Mouse (Mus musculus) kidney, embryonic 14.5 days (tissue): ENCODE data around the gene Cdkal1. TPM values are rescaled to one million over a fixed set of nuclear protein-coding genes. Genes with fewer than 3 reads are reported as not detected.

Source experiments
- ATAC-seq: fragments of 200-750 bp; cut with Nextera tagmentation; 2 replicates; pipeline ENCODE4 v1.8.0; 2017; ENCODE audit warnings: moderate number of reproducible peaks, mild to moderate bottlenecking, moderate TSS enrichment, moderate library complexity; ENCODE audit not compliant: low FRiP score, low TSS enrichment
- H3K27ac ChIP-seq: fragments of 300-500 bp; sonication (generic); 2 replicates; pipeline ENCODE4 v1.5.1; 2014; ENCODE audit warnings: low read depth, mild to moderate bottlenecking, low read length, moderate library complexity, mixed read lengths
- H3K27me3 ChIP-seq: fragments of 300-500 bp; sonication (generic); 2 replicates; pipeline ENCODE4 v1.6.1; 2014; ENCODE audit warnings: mild to moderate bottlenecking, low read length; ENCODE audit not compliant: control insufficient read depth, insufficient read depth
- H3K36me3 ChIP-seq: fragments of 300-500 bp; sonication (generic); 2 replicates; pipeline ENCODE4 v1.6.1; 2014; ENCODE audit warnings: low read length, mixed read lengths; ENCODE audit not compliant: control insufficient read depth, insufficient read depth
- H3K4me1 ChIP-seq: fragments of 300-500 bp; sonication (generic); 2 replicates; pipeline ENCODE4 v1.6.1; 2014; ENCODE audit warnings: low read length, mixed read lengths; ENCODE audit not compliant: control insufficient read depth, insufficient read depth
- H3K4me2 ChIP-seq: fragments of 300-500 bp; sonication (generic); replicated peaks from 2 replicates; pipeline ENCODE4 v1.6.1; 2014; ENCODE audit warnings: low read depth, mild to moderate bottlenecking, low read length
- H3K4me3 ChIP-seq: fragments of 300-500 bp; sonication (generic); 2 replicates; pipeline ENCODE4 v1.5.1; 2014; ENCODE audit warnings: mild to moderate bottlenecking, low read length
- H3K9ac ChIP-seq: fragments of 300-500 bp; sonication (generic); 2 replicates; pipeline ENCODE4 v1.6.1; 2014; ENCODE audit warnings: low read depth, mild to moderate bottlenecking, low read length, moderate library complexity
- H3K9me3 ChIP-seq: fragments of 300-500 bp; sonication (generic); 2 replicates; pipeline ENCODE4 v1.6.1; 2016; ENCODE audit warnings: low read length; ENCODE audit not compliant: control insufficient read depth
- WGBS: fragments of 180-500 bp; shearing (Covaris S2); extraction: QIAGEN DNeasy Blood & Tissue Kit; methylation state at CpG from one replicate; pipeline ENCODE4 v1.1.7; 2014; 5-methylcytosine and 5-hydroxymethylcytosine counted together
- polyA plus RNA-seq: library from polyadenylated mRNA; unstranded; fragments of >200 nt; fragmentation: Nextera tagmentation; extraction: Ambion mirVana; gene quantifications from 2 replicates; pipeline ENCODE4 v1.2.1, GENCODE M21; 2014

Gene Cdkal1
- polyA plus RNA-seq, 1 experiment from 2014 or later, result 35.9 TPM

- Histone ChIP-seq H3K9me3 (no peaks in the 10 kb centered on the region), H3K36me3 (no peaks in the 10 kb centered on the region), H3K4me3 (no peak overlapping the region)
Measured at GRCm38 (mm10) chr13:29631342-29631741, 224.1 kb downstream of the Cdkal1 start.

GRCm38 (mm10) chr13:29628607-29629006, 226.9 kb downstream of the Cdkal1 start:
- no peaks in the 10 kb centered on the region for H3K27me3 ChIP-seq
- 64% methylated on average over 4 of the region's 5 CpGs for whole genome bisulfite sequencing
- no peaks in the 10 kb centered on the region for H3K9me3 ChIP-seq
- H3K9ac ChIP-seq, result no peak overlapping the region
- peak; percentile 55; the same call in 1 of the 2 replicates for ATAC-seq
- no peak overlapping the region for H3K4me2 ChIP-seq
- no peak overlapping the region for H3K27ac ChIP-seq
- no peaks in the 10 kb centered on the region for H3K4me1 ChIP-seq
- no peak overlapping the region for H3K4me3 ChIP-seq
- H3K36me3 ChIP-seq, result no peaks in the 10 kb centered on the region

More at GRCm38 (mm10) chr13:29631342-29631741, 224.1 kb downstream of the Cdkal1 start:
- no peak for ATAC-seq
- 69% methylated on average over 5 of the region's 5 CpGs for WGBS
- no peaks in the 10 kb centered on the region for H3K4me1 ChIP-seq
- no peaks in the 10 kb centered on the region for H3K27me3 ChIP-seq
- H3K9ac ChIP-seq, result no peak overlapping the region
- H3K27ac ChIP-seq, result no peak overlapping the region
- no peak overlapping the region for H3K4me2 ChIP-seq

GRCm38 (mm10) chr13:29627438-29628124, 227.9 kb downstream of the Cdkal1 start:
- Histone ChIP-seq H3K27me3 (no peaks in the 10 kb centered on the region), H3K27ac (no peak overlapping the region), H3K9ac (no peak overlapping the region), H3K4me3 (no peak overlapping the region), H3K4me1 (no peaks in the 10 kb centered on the region), H3K9me3 (no peaks in the 10 kb centered on the region), H3K4me2 (no peak overlapping the region), H3K36me3 (no peaks in the 10 kb centered on the region)
- WGBS, result 95% methylated on average over 7 of the region's 7 CpGs
- ATAC-seq, result no peak

GRCm38 (mm10) chr13:29624929-29625328, 230.5 kb downstream of the Cdkal1 start:
- Histone ChIP-seq H3K4me3 (no peak overlapping the region), H3K36me3 (no peaks in the 10 kb centered on the region), H3K27me3 (no peaks in the 10 kb centered on the region), H3K4me1 (no peaks in the 10 kb centered on the region), H3K9me3 (no peaks in the 10 kb centered on the region), H3K4me2 (no peak overlapping the region), H3K9ac (no peak overlapping the region), H3K27ac (no peak overlapping the region)
- no peak for ATAC-seq
- 71% methylated on average over 1 of the region's 1 CpGs for WGBS

DNA sequence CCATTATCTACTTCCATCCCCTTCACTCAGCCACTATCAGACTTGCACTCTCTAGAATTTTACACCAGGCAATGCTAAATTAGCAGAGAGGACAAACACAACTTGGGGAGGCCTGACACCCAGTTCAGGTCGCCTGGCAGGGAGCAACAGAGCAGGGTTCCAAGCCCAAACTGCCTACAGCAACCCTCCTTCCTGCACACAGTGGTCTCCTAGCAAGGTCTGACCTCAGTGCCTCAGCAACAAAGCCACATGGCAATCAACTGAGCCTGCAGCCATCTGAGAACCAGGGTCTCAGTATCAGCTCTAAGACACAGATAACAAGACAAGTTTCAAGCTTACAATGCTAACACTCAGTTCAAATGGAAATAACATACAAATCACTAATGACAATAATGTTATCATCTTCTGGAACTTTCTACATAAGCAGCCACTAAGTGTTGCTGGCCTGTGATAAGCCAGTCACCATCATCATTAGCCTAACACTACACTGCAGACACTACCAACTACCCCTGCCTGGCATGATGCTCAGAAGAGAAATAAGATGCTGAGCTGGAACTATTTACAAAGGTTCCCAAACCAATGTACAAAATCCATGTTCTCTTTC, 231.7 kb downstream of the Cdkal1 start:
- Histone ChIP-seq H3K4me2 (no peak overlapping the region), H3K4me3 (no peak overlapping the region), H3K4me1 (peaks cover 6% of the 10 kb centered on the region; the same call in 1 of the 2 replicates), H3K9ac (no peak overlapping the region), H3K36me3 (no peaks in the 10 kb centered on the region), H3K27me3 (no peaks in the 10 kb centered on the region), H3K9me3 (no peaks in the 10 kb centered on the region), H3K27ac (no peak overlapping the region)
- 71% methylated on average over 1 of the region's 1 CpGs for WGBS
- no peak for ATAC-seq

DNA sequence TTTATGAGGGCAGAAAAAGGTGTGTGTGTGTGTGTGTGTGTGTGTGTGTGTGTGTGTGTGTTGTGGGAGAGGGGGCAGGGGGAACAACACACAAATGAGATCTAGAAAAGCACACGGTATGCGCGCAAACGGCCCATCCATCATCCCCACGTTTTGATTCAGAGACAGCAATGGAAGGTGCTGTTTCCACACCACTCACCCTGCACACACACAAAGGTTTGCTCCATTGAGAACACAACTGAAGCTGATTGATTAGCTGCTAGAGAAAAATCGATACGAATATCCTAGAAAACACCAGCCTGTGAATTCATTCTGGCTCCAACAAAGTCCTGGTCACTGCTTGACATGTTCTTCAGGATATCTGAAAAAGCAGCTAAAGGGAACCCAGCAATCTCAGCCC, 233.6 kb downstream of the Cdkal1 start:
- Histone ChIP-seq H3K9ac (no peak overlapping the region), H3K9me3 (no peaks in the 10 kb centered on the region), H3K36me3 (no peaks in the 10 kb centered on the region), H3K4me2 (no peak overlapping the region), H3K27ac (no peak overlapping the region), H3K4me3 (no peak overlapping the region), H3K4me1 (peaks cover 6% of the 10 kb centered on the region; the same call in 1 of the 2 replicates), H3K27me3 (no peaks in the 10 kb centered on the region)
- 74% methylated on average over 7 of the region's 7 CpGs for WGBS
- no peak for ATAC-seq

DNA sequence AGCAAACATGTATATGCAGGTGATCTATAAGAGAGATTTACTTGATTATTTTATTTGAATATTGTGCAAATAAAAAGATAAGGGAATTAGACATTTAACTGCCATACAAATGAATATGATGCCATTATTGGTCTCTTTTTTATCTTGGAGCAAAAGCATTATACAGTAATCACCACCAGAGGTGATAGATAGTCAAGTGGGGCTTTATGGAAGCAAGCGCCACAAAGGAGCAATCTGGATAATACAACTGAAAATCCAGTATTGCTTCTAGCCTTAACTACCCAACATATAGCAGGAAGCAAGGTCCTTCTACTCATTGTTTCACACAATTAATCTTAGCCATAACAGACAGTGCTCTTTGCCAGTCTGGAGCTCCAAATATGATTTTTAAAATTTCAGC, 234.1 kb downstream of the Cdkal1 start:
- H3K27me3 ChIP-seq, result no peaks in the 10 kb centered on the region
- ATAC-seq, result no peak
- H3K9me3 ChIP-seq, result no peaks in the 10 kb centered on the region
- 93% methylated on average over 1 of the region's 1 CpGs for WGBS
- H3K4me3 ChIP-seq, result no peak overlapping the region
- no peak overlapping the region for H3K27ac ChIP-seq
- H3K4me1 ChIP-seq, result peaks cover 6% of the 10 kb centered on the region; the same call in 1 of the 2 replicates
- no peak overlapping the region for H3K4me2 ChIP-seq
- H3K9ac ChIP-seq, result no peak overlapping the region
- H3K36me3 ChIP-seq, result no peaks in the 10 kb centered on the region

- Histone ChIP-seq H3K27ac (no peak overlapping the region), H3K9me3 (no peaks in the 10 kb centered on the region), H3K9ac (no peak overlapping the region), H3K4me1 (peaks cover 6% of the 10 kb centered on the region; the same call in 1 of the 2 replicates), H3K4me3 (no peak overlapping the region), H3K4me2 (no peak overlapping the region), H3K27me3 (no peaks in the 10 kb centered on the region), H3K36me3 (no peaks in the 10 kb centered on the region)
- WGBS, result 80% methylated on average over 7 of the region's 7 CpGs
- ATAC-seq, result no peak
Measured at GRCm38 (mm10) chr13:29620826-29621225, 234.6 kb downstream of the Cdkal1 start.

GRCm38 (mm10) chr13:29616654-29617171, 238.8 kb downstream of the Cdkal1 start:
- Histone ChIP-seq H3K4me3 (no peak overlapping the region), H3K9me3 (no peaks in the 10 kb centered on the region), H3K27ac (no peak overlapping the region), H3K36me3 (no peaks in the 10 kb centered on the region), H3K4me2 (no peak overlapping the region), H3K9ac (no peak overlapping the region), H3K27me3 (no peaks in the 10 kb centered on the region), H3K4me1 (peaks cover 6% of the 10 kb centered on the region; the same call in 1 of the 2 replicates)
- ATAC-seq, result no peak
- 86% methylated on average over 3 of the region's 3 CpGs for WGBS
